Mouse (Mus musculus): Measurements from ENCODE around the gene Frmd4a.

Frmd4a gene

GRCm38 (mm10) chr2:4099777-4100104 is 82.2 kb downstream of the Frmd4a start:
- Histone ChIP-seq H3K36me3 (ENCODE audit: insufficient read depth, low read length) (no peaks in the 10 kb centered on the region), H3K4me1 (replicated peaks; ENCODE audit: low read depth, low read length) (no peaks in the 10 kb centered on the region), H3K4me3 (replicated peaks; ENCODE audit: low read length) (no peak overlapping the region), H3K9me3 (ENCODE audit: low read length) (0 out of 2 replicates have a peak, but pooled peaks cover 3% of the 10 kb centered on the region), H3K27me3 (ENCODE audit: insufficient read depth, low read length) (no peaks in the 10 kb centered on the region)
- TF ChIP-seq POU5F1 (IDR thresholded peaks at IDR 0.05; ENCODE audit: borderline replicate concordance, low read length) (no peak), CTCF (conservative IDR thresholded peaks at IDR 0.05; ENCODE audit: low read length) (no peak), NANOG (IDR thresholded peaks at IDR 0.05; ENCODE audit: borderline replicate concordance, low read length) (no peak)

GRCm38 (mm10) chr2:4101370-4101769 is 83.9 kb downstream of the Frmd4a start:
- H3K36me3 ChIP-seq (ENCODE audit: insufficient read depth, low read length) = no peaks in the 10 kb centered on the region
- H3K4me1 ChIP-seq (replicated peaks; ENCODE audit: low read depth, low read length) = no peaks in the 10 kb centered on the region
- H3K4me3 ChIP-seq (replicated peaks; ENCODE audit: low read length) = no peak overlapping the region
- TF ChIP-seq POU5F1 (IDR thresholded peaks at IDR 0.05; ENCODE audit: borderline replicate concordance, low read length) = no peak
- no peak for TF ChIP-seq NANOG (IDR thresholded peaks at IDR 0.05; ENCODE audit: borderline replicate concordance, low read length)
- TF ChIP-seq CTCF (conservative IDR thresholded peaks at IDR 0.05; ENCODE audit: low read length) = no peak
- H3K27me3 ChIP-seq (ENCODE audit: insufficient read depth, low read length) = no peaks in the 10 kb centered on the region
- H3K9me3 ChIP-seq (ENCODE audit: low read length) = no peaks in the 10 kb centered on the region

GRCm38 (mm10) chr2:4113303-4113920 is 95.9 kb downstream of the Frmd4a start:
- no peaks in the 10 kb centered on the region for H3K36me3 ChIP-seq (ENCODE audit: insufficient read depth, low read length)
- peaks cover 13% of the 10 kb centered on the region for H3K9me3 ChIP-seq (ENCODE audit: low read length)
- no peaks in the 10 kb centered on the region for H3K27me3 ChIP-seq (ENCODE audit: insufficient read depth, low read length)
- no peak; the same call in 1 of the 2 replicates for TF ChIP-seq NANOG (IDR thresholded peaks at IDR 0.05; ENCODE audit: borderline replicate concordance, low read length)
- TF ChIP-seq CTCF (conservative IDR thresholded peaks at IDR 0.05; ENCODE audit: low read length) = no peak
- TF ChIP-seq POU5F1 (IDR thresholded peaks at IDR 0.05; ENCODE audit: borderline replicate concordance, low read length) = no peak
- H3K4me3 ChIP-seq (replicated peaks; ENCODE audit: low read length) = no peak overlapping the region
- H3K4me1 ChIP-seq (replicated peaks; ENCODE audit: low read depth, low read length) = no peaks in the 10 kb centered on the region

GRCm38 (mm10) chr2:4119678-4120458 is 102.4 kb downstream of the Frmd4a start:
- H3K36me3 ChIP-seq (ENCODE audit: insufficient read depth, low read length) = no peaks in the 10 kb centered on the region
- H3K27me3 ChIP-seq (ENCODE audit: insufficient read depth, low read length) = no peaks in the 10 kb centered on the region
- no peaks in the 10 kb centered on the region for H3K4me1 ChIP-seq (replicated peaks; ENCODE audit: low read depth, low read length)
- no peaks in the 10 kb centered on the region for H3K9me3 ChIP-seq (ENCODE audit: low read length)
- no peak for TF ChIP-seq POU5F1 (IDR thresholded peaks at IDR 0.05; ENCODE audit: borderline replicate concordance, low read length)
- TF ChIP-seq NANOG (IDR thresholded peaks at IDR 0.05; ENCODE audit: borderline replicate concordance, low read length) = no peak
- no peak for TF ChIP-seq CTCF (conservative IDR thresholded peaks at IDR 0.05; ENCODE audit: low read length)
- H3K4me3 ChIP-seq (replicated peaks; ENCODE audit: low read length) = no peak overlapping the region

- no peaks in the 10 kb centered on the region for H3K27me3 ChIP-seq (ENCODE audit: insufficient read depth, low read length)
- H3K36me3 ChIP-seq (ENCODE audit: insufficient read depth, low read length) = no peaks in the 10 kb centered on the region
- H3K4me1 ChIP-seq (replicated peaks; ENCODE audit: low read depth, low read length) = no peaks in the 10 kb centered on the region
- H3K4me3 ChIP-seq (replicated peaks; ENCODE audit: low read length) = no peak overlapping the region
- no peak for TF ChIP-seq POU5F1 (IDR thresholded peaks at IDR 0.05; ENCODE audit: borderline replicate concordance, low read length)
- no peak for TF ChIP-seq CTCF (conservative IDR thresholded peaks at IDR 0.05; ENCODE audit: low read length)
- no peak for TF ChIP-seq NANOG (IDR thresholded peaks at IDR 0.05; ENCODE audit: borderline replicate concordance, low read length)
- H3K9me3 ChIP-seq (ENCODE audit: low read length) = peaks cover 47% of the 10 kb centered on the region
Observed at GRCm38 (mm10) chr2:4131216-4131615, 113.7 kb downstream of the Frmd4a start.

- Histone ChIP-seq H3K4me1 (replicated peaks; ENCODE audit: low read depth, low read length) (no peaks in the 10 kb centered on the region), H3K27me3 (ENCODE audit: insufficient read depth, low read length) (no peaks in the 10 kb centered on the region), H3K36me3 (ENCODE audit: insufficient read depth, low read length) (no peaks in the 10 kb centered on the region), H3K9me3 (ENCODE audit: low read length) (peaks cover 40% of the 10 kb centered on the region), H3K4me3 (replicated peaks; ENCODE audit: low read length) (no peak overlapping the region)
- no peak for TF ChIP-seq NANOG (IDR thresholded peaks at IDR 0.05; ENCODE audit: borderline replicate concordance, low read length)
- TF ChIP-seq POU5F1 (IDR thresholded peaks at IDR 0.05; ENCODE audit: borderline replicate concordance, low read length) = no peak
- no peak for TF ChIP-seq CTCF (conservative IDR thresholded peaks at IDR 0.05; ENCODE audit: low read length)
Observed at GRCm38 (mm10) chr2:4137493-4137892, 120.0 kb downstream of the Frmd4a start.

- Histone ChIP-seq H3K4me1 (replicated peaks; ENCODE audit: low read depth, low read length) (no peaks in the 10 kb centered on the region), H3K36me3 (ENCODE audit: insufficient read depth, low read length) (no peaks in the 10 kb centered on the region), H3K4me3 (replicated peaks; ENCODE audit: low read length) (no peak overlapping the region), H3K9me3 (ENCODE audit: low read length) (peaks cover 9% of the 10 kb centered on the region), H3K27me3 (ENCODE audit: insufficient read depth, low read length) (no peaks in the 10 kb centered on the region)
- TF ChIP-seq NANOG (IDR thresholded peaks at IDR 0.05; ENCODE audit: borderline replicate concordance, low read length) (no peak), POU5F1 (IDR thresholded peaks at IDR 0.05; ENCODE audit: borderline replicate concordance, low read length) (no peak)
Observed at GRCm38 (mm10) chr2:4142221-4142950, 124.9 kb downstream of the Frmd4a start.

- Histone ChIP-seq H3K4me3 (replicated peaks; ENCODE audit: low read length) (no peak overlapping the region), H3K4me1 (replicated peaks; ENCODE audit: low read depth, low read length) (no peaks in the 10 kb centered on the region), H3K27me3 (ENCODE audit: insufficient read depth, low read length) (no peaks in the 10 kb centered on the region), H3K9me3 (ENCODE audit: low read length) (peaks cover 9% of the 10 kb centered on the region), H3K36me3 (ENCODE audit: insufficient read depth, low read length) (no peaks in the 10 kb centered on the region)
- no peak for TF ChIP-seq POU5F1 (IDR thresholded peaks at IDR 0.05; ENCODE audit: borderline replicate concordance, low read length)
- TF ChIP-seq CTCF (conservative IDR thresholded peaks at IDR 0.05; ENCODE audit: low read length) = no peak
- TF ChIP-seq NANOG (IDR thresholded peaks at IDR 0.05; ENCODE audit: borderline replicate concordance, low read length) = no peak
Observed at GRCm38 (mm10) chr2:4144424-4144823, 126.9 kb downstream of the Frmd4a start.
